Mouse (Mus musculus): Measurements from ENCODE around the gene Camk2g. TPM values are rescaled to one million over a fixed set of nuclear protein-coding genes. Genes with fewer than 3 reads are reported as not detected.
A peak's percentile ranks its signal among the peaks of the same experiment; 100 is the strongest.

Camk2g gene
- total and polyA plus RNA-seq, 3 experiments = 14.1 to 27.1 TPM; not detected in 1

DNA sequence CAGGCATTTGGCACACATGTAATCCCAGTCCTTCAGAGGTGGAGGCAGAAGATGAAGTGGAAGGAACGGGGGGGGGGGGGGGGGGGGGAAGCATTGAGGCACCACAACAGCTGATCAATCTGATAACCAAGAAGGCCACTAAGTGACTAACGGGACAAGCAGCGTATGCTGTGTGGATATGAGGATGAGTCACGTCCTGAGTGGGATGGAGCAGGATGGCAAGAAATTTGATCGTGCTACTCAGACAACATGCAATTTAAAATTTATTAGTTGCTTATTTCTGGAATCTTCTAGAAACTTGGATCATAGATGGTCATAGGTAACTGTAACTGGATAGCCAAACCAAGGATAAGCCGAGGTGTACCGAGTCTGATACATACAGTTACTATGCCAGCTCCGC, 13.7 kb downstream of the Camk2g start:
- TF ChIP-seq E2F4 (IDR thresholded peaks at IDR 0.05; ENCODE audit: borderline replicate concordance, low read depth, low read length) (no peak), MYC (IDR thresholded peaks at IDR 0.05; ENCODE audit: low read depth, low read length) (no peak), CHD2 (IDR thresholded peaks at IDR 0.05; ENCODE audit: low read length) (no peak), ZNF384 (IDR thresholded peaks at IDR 0.05; ENCODE audit: low read depth, low read length) (no peak), JUND (IDR thresholded peaks at IDR 0.05; ENCODE audit: low read depth, low read length) (no peak), BHLHE40 (IDR thresholded peaks at IDR 0.05; ENCODE audit: borderline replicate concordance, low read depth, low read length) (no peak), KAT2A (conservative IDR thresholded peaks at IDR 0.05; ENCODE audit: low read depth, low read length) (no peak), ZMIZ1 (IDR thresholded peaks at IDR 0.05; ENCODE audit: low read depth, low read length) (no peak), ELF1 (IDR thresholded peaks at IDR 0.05; ENCODE audit: low read depth, low read length) (no peak), ETS1 (IDR thresholded peaks at IDR 0.05; ENCODE audit: low read depth, low read length) (no peak), GATA1 (IDR thresholded peaks at IDR 0.05; ENCODE audit: low read depth, low read length) (no peak)
- peaks cover 0 to 5% of the 10 kb centered on the region in 2 experiments; a peak in 3 of 4 replicates for H3K36me3 ChIP-seq (ENCODE audit: control insufficient read depth in 1 of 2, insufficient read depth in 2 of 2, low read length in 2 of 2)
- 0 out of 2 replicates have a peak, but pooled peaks cover 2% of the 10 kb centered on the region for H3K79me2 ChIP-seq (ENCODE audit: control insufficient read depth, insufficient read depth, low read length, poor library complexity)
- no peaks in the 10 kb centered on the region for H3K9me3 ChIP-seq (replicated peaks; ENCODE audit: insufficient read depth, low read length)
- DNase-seq (ENCODE audit: low read depth, low spot score) = peak; percentile 29
- no peak overlapping the region for H3K27ac ChIP-seq (ENCODE audit: control insufficient read depth, low read depth, low read length)
- peaks cover 0 to under 1% of the 10 kb centered on the region in 2 experiments; a peak in 1 of 4 replicates for H3K4me1 ChIP-seq (ENCODE audit: control insufficient read depth in 1 of 2, insufficient read depth in 2 of 2, low read length in 2 of 2)
- no peak overlapping the region for H3K4me3 ChIP-seq (ENCODE audit: control insufficient read depth in 1 of 2, insufficient read depth in 1 of 2, low read depth in 2 of 2, low read length in 2 of 2)
- H3K27me3 ChIP-seq (ENCODE audit: control insufficient read depth in 1 of 2, insufficient read depth in 2 of 2, low read length in 2 of 2) = no peaks in the 10 kb centered on the region
- no peak overlapping the region for H3K9ac ChIP-seq (ENCODE audit: control insufficient read depth, low read depth, low read length, poor library complexity, severe bottlenecking)

DNA sequence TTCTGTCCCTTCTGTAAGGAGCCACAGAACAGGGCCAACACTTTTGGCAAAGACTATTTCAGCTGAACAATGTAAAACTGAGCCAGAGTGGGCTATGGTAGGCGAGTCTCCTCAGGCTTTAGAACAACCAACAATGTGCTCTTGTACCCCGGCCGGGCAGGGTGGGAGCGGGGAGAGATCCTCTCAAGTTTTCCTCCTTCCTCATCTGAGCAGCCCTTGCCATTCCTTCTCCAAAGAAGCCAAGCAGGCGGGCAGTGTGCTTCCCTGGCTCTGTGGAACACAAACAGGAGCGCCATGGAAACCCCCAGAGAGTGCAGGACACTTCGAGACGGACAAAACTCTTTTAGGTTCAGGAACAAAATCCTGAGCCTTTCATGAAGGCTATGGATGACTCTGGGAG, 15.4 kb downstream of the Camk2g start:
- TF ChIP-seq POLR2AphosphoS2 (IDR thresholded peaks at IDR 0.05; ENCODE audit: low read length) (no peak), NRF1 (IDR thresholded peaks at IDR 0.05; ENCODE audit: insufficient read depth, low read depth, low read length, poor library complexity, severe bottlenecking) (no peak), RCOR1 (IDR thresholded peaks at IDR 0.05; ENCODE audit: low read depth, low read length) (no peak), MEF2A (IDR thresholded peaks at IDR 0.05; ENCODE audit: extremely low read depth, insufficient replicate concordance, low read depth, low read length, poor library complexity, severe bottlenecking) (no peak), CHD1 (IDR thresholded peaks at IDR 0.05; ENCODE audit: low read depth, low read length) (no peak), MYB (IDR thresholded peaks at IDR 0.05; ENCODE audit: low read depth, low read length) (no peak), BHLHE40 (IDR thresholded peaks at IDR 0.05; ENCODE audit: borderline replicate concordance, low read depth, low read length) (no peak), HCFC1 (IDR thresholded peaks at IDR 0.05; ENCODE audit: low read depth, low read length) (no peak), SIN3A (IDR thresholded peaks at IDR 0.05; ENCODE audit: low read length) (no peak), ELF1 (IDR thresholded peaks at IDR 0.05; ENCODE audit: low read depth, low read length) (no peak)
- Histone ChIP-seq H3K36me3 (ENCODE audit: control insufficient read depth in 1 of 2, insufficient read depth in 2 of 2, low read length in 2 of 2) (peaks cover 0 to 5% of the 10 kb centered on the region in 2 experiments; a peak in 3 of 4 replicates), H3K27ac (ENCODE audit: control insufficient read depth, low read depth, low read length) (no peak overlapping the region), H3K9ac (ENCODE audit: control insufficient read depth, low read depth, low read length, poor library complexity, severe bottlenecking) (no peak overlapping the region), H3K79me2 (ENCODE audit: control insufficient read depth, insufficient read depth, low read length, poor library complexity) (0 out of 2 replicates have a peak, but pooled peaks cover 2% of the 10 kb centered on the region), H3K27me3 (ENCODE audit: control insufficient read depth in 1 of 2, insufficient read depth in 2 of 2, low read length in 2 of 2) (no peaks in the 10 kb centered on the region), H3K4me1 (ENCODE audit: control insufficient read depth in 1 of 2, insufficient read depth in 2 of 2, low read length in 2 of 2) (no peaks in the 10 kb centered on the region), H3K9me3 (replicated peaks; ENCODE audit: insufficient read depth, low read length) (no peaks in the 10 kb centered on the region), H3K4me3 (ENCODE audit: control insufficient read depth in 1 of 2, insufficient read depth in 1 of 2, low read depth in 2 of 2, low read length in 2 of 2) (no peak overlapping the region)
- no peak for DNase-seq (ENCODE audit: low read depth, low spot score)
